Mouse (Mus musculus) erythroblast, embryonic 14.5 days (primary cell): ENCODE data around the gene Slc25a22.

Experiments used
- GATA1 ChIP-seq: IDR thresholded peaks from 2 replicates; pipeline ENCODE4 v1.6.1; 2012; ENCODE audit warnings: low read length, inconsistent platforms, mixed read lengths
- TAL1 ChIP-seq: IDR thresholded peaks from 3 replicates; pipeline ENCODE4 v1.6.1; 2012; ENCODE audit warnings: low read length, inconsistent platforms, mixed read lengths

- TF ChIP-seq GATA1, result no peak
- TF ChIP-seq TAL1, result no peak
These were observed 1.7 kb downstream of the Slc25a22 start for GRCm38 (mm10) chr7:141435856-141436522.
